Mouse (Mus musculus): ENCODE measurements around the gene Tnnt1. TPM values are rescaled to one million over a fixed set of nuclear protein-coding genes. Genes with fewer than 3 reads are reported as not detected.

Tnnt1 gene
- polyA plus RNA-seq, 1 experiment = 1,403 TPM

- no peak within 1 kb of the TSS for H3ac ChIP-seq (ENCODE audit: control insufficient read depth, insufficient read length)
- no peak within 1 kb of the TSS for H3K4me3 ChIP-seq
- peaks cover 30% of the 10 kb centered on the region for H3K27me3 ChIP-seq (ENCODE audit: control insufficient read depth, insufficient read depth, insufficient read length)
- no peak within 1 kb of the TSS for H3K4me2 ChIP-seq (ENCODE audit: low read depth)
- no peaks in the 10 kb centered on the region for H3K36me3 ChIP-seq (ENCODE audit: control insufficient read depth, insufficient read depth)
- TF ChIP-seq MAX (IDR thresholded peaks at IDR 0.05; ENCODE audit: low read depth) = no peak
- TF ChIP-seq MYOD1 (IDR thresholded peaks at IDR 0.05; ENCODE audit: control insufficient read depth in 1 of 3, insufficient read length in 2 of 3, low read depth in 2 of 3) = no peak
- no peaks in the 10 kb centered on the region for H3K79me2 ChIP-seq (ENCODE audit: control insufficient read depth, insufficient read depth)
Measured at GRCm38 (mm10) chr7:4547221-4547641, 31.0 kb upstream of the Tnnt1 start, which contains the start of gene Syt5. Syt5 (minus strand) TSS chr7:4547541.

- H3K79me2 ChIP-seq (ENCODE audit: control insufficient read depth, insufficient read depth) = no peaks in the 10 kb centered on the region
- H3K4me3 ChIP-seq = no peak overlapping the region
- H3K36me3 ChIP-seq (ENCODE audit: control insufficient read depth, insufficient read depth) = no peaks in the 10 kb centered on the region
- H3K27me3 ChIP-seq (ENCODE audit: control insufficient read depth, insufficient read depth, insufficient read length) = peaks cover 31% of the 10 kb centered on the region
- no peak overlapping the region for H3K4me2 ChIP-seq (ENCODE audit: low read depth)
- TF ChIP-seq TCF3 (IDR thresholded peaks at IDR 0.05; ENCODE audit: insufficient read length, low read depth) = no peak
- no peak for TF ChIP-seq E2F4 (IDR thresholded peaks at IDR 0.05; ENCODE audit: insufficient read depth)
- TF ChIP-seq TCF12 (IDR thresholded peaks at IDR 0.05; ENCODE audit: insufficient read depth, poor library complexity, severe bottlenecking) = no peak
- TF ChIP-seq SRF (IDR thresholded peaks at IDR 0.05; ENCODE audit: control insufficient read depth, insufficient read length, low read depth) = no peak
- TF ChIP-seq REST (IDR thresholded peaks at IDR 0.05; ENCODE audit: insufficient read depth, insufficient read length) = no peak
- no peak for TF ChIP-seq POLR2A (IDR thresholded peaks at IDR 0.05; ENCODE audit: insufficient read length, low read depth)
- no peak overlapping the region for H3ac ChIP-seq (ENCODE audit: control insufficient read depth, insufficient read length)
Measured at GRCm38 (mm10) chr7:4546591-4547131, 30.5 kb upstream of the Tnnt1 start.

- H3K79me2 ChIP-seq (ENCODE audit: control insufficient read depth, insufficient read depth) = no peaks in the 10 kb centered on the region
- H3ac ChIP-seq (ENCODE audit: control insufficient read depth, insufficient read length) = no peak overlapping the region
- TF ChIP-seq REST (IDR thresholded peaks at IDR 0.05; ENCODE audit: insufficient read depth, insufficient read length) (no peak), TCF3 (IDR thresholded peaks at IDR 0.05; ENCODE audit: insufficient read length, low read depth) (no peak), TCF12 (IDR thresholded peaks at IDR 0.05; ENCODE audit: insufficient read depth, poor library complexity, severe bottlenecking) (no peak), POLR2A (IDR thresholded peaks at IDR 0.05; ENCODE audit: insufficient read length, low read depth) (no peak), E2F4 (IDR thresholded peaks at IDR 0.05; ENCODE audit: insufficient read depth) (no peak), CEBPB (IDR thresholded peaks at IDR 0.05; ENCODE audit: insufficient read depth, poor library complexity, severe bottlenecking) (no peak), MYOD1 (IDR thresholded peaks at IDR 0.05; ENCODE audit: control insufficient read depth in 1 of 3, insufficient read length in 2 of 3, low read depth in 2 of 3) (no peak), MYOG (IDR thresholded peaks at IDR 0.05; ENCODE audit: control insufficient read depth in 1 of 3, insufficient read depth in 1 of 3, insufficient read length in 2 of 3, low read depth in 2 of 3) (no peak), USF1 (IDR thresholded peaks at IDR 0.05; ENCODE audit: low read depth) (no peak), MAX (IDR thresholded peaks at IDR 0.05; ENCODE audit: low read depth) (no peak), POLR2AphosphoS2 (IDR thresholded peaks at IDR 0.05; ENCODE audit: insufficient read length, low read depth) (no peak), SRF (IDR thresholded peaks at IDR 0.05; ENCODE audit: control insufficient read depth, insufficient read length, low read depth) (no peak)
- peaks cover 28% of the 10 kb centered on the region for H3K27me3 ChIP-seq (ENCODE audit: control insufficient read depth, insufficient read depth, insufficient read length)
- no peak overlapping the region for H3K4me2 ChIP-seq (ENCODE audit: low read depth)
- H3K36me3 ChIP-seq (ENCODE audit: control insufficient read depth, insufficient read depth) = no peaks in the 10 kb centered on the region
- no peak overlapping the region for H3K4me3 ChIP-seq
Measured at GRCm38 (mm10) chr7:4546050-4546449, 29.9 kb upstream of the Tnnt1 start.

GRCm38 (mm10) chr7:4542013-4542412 is 25.8 kb upstream of the Tnnt1 start:
- Histone ChIP-seq H3K4me3 (no peak overlapping the region), H3K27me3 (ENCODE audit: control insufficient read depth, insufficient read depth, insufficient read length) (peaks cover 10% of the 10 kb centered on the region), H3ac (ENCODE audit: control insufficient read depth, insufficient read length) (no peak overlapping the region), H3K4me2 (ENCODE audit: low read depth) (no peak overlapping the region), H3K36me3 (ENCODE audit: control insufficient read depth, insufficient read depth) (no peaks in the 10 kb centered on the region), H3K79me2 (ENCODE audit: control insufficient read depth, insufficient read depth) (no peaks in the 10 kb centered on the region)
- TF ChIP-seq E2F4 (IDR thresholded peaks at IDR 0.05; ENCODE audit: insufficient read depth) (no peak), SRF (IDR thresholded peaks at IDR 0.05; ENCODE audit: control insufficient read depth, insufficient read length, low read depth) (no peak), TCF3 (IDR thresholded peaks at IDR 0.05; ENCODE audit: insufficient read length, low read depth) (no peak), REST (IDR thresholded peaks at IDR 0.05; ENCODE audit: insufficient read depth, insufficient read length) (no peak), CEBPB (IDR thresholded peaks at IDR 0.05; ENCODE audit: insufficient read depth, poor library complexity, severe bottlenecking) (no peak), POLR2A (IDR thresholded peaks at IDR 0.05; ENCODE audit: insufficient read length, low read depth) (no peak), MAX (IDR thresholded peaks at IDR 0.05; ENCODE audit: low read depth) (no peak), TCF12 (IDR thresholded peaks at IDR 0.05; ENCODE audit: insufficient read depth, poor library complexity, severe bottlenecking) (no peak), MYOD1 (IDR thresholded peaks at IDR 0.05; ENCODE audit: control insufficient read depth in 1 of 3, insufficient read length in 2 of 3, low read depth in 2 of 3) (no peak)

- no peak for TF ChIP-seq E2F4 (IDR thresholded peaks at IDR 0.05; ENCODE audit: insufficient read depth)
- TF ChIP-seq CEBPB (IDR thresholded peaks at IDR 0.05; ENCODE audit: insufficient read depth, poor library complexity, severe bottlenecking) = no peak
- TF ChIP-seq REST (IDR thresholded peaks at IDR 0.05; ENCODE audit: insufficient read depth, insufficient read length) = no peak
- peaks cover 10% of the 10 kb centered on the region for H3K27me3 ChIP-seq (ENCODE audit: control insufficient read depth, insufficient read depth, insufficient read length)
- H3K36me3 ChIP-seq (ENCODE audit: control insufficient read depth, insufficient read depth) = no peaks in the 10 kb centered on the region
- no peak overlapping the region for H3K4me3 ChIP-seq
- no peaks in the 10 kb centered on the region for H3K79me2 ChIP-seq (ENCODE audit: control insufficient read depth, insufficient read depth)
- H3K4me2 ChIP-seq (ENCODE audit: low read depth) = no peak overlapping the region
- no peak overlapping the region for H3ac ChIP-seq (ENCODE audit: control insufficient read depth, insufficient read length)
Measured at GRCm38 (mm10) chr7:4541344-4541743, 25.2 kb upstream of the Tnnt1 start.

Measured in myocyte (in vitro differentiated cells).